Mouse (Mus musculus) ovary, postnatal 10 days (tissue): ENCODE data around the gene Plcb2.

Experiments
- DNase-seq: peaks from one replicate; pipeline ENCODE4 v3.0.0; 2022; ENCODE audit warnings: low spot score

Gene Plcb2

DNA sequence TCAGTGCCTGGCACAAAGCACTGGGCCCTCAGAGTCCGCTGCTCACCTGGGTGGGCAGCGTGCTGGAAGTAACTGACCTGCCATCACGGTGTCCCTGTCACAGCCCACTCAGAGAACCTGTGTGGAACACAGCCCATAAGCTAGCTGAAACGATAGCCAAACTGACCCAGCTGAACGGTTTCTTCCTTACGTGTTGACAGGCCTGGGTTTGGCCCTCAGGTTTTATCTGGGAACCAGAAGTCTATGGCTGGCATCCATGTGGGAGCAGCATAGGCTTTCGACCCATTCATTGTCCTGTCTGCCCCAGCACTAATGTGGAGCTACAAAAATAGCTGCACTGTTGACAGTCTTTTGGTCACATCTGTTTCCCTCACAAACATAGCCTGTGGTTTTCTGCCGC, 22.2 kb upstream of the Plcb2 start:
- DNase-seq = no peak

DNA sequence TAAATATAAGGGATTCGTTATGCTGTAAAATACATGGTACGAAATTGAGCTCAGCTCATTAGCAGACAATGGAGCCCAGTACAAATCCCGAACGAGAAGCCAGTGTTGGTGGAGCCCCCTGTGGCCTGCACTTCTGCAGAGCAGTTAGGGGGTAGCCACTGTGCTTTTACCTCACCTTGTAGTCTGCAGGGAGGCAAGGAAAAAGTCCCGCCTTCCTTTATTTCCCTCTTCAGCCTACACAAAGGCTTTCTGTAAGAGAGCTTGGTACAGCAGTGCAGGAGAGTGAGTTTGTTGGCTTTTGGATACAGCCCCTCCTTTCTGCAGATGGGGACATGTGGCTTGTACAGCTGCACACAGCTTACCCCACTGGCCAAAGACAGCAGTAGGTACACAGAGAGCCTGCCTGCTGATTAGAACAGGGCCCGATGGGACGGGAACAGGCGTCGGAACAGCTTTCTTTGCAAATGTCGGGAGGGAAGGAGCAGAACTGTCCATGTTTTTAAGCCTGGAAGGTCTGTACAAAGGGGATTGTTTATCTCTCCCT, 21.2 kb upstream of the Plcb2 start:
- DNase-seq = no peak

DNA sequence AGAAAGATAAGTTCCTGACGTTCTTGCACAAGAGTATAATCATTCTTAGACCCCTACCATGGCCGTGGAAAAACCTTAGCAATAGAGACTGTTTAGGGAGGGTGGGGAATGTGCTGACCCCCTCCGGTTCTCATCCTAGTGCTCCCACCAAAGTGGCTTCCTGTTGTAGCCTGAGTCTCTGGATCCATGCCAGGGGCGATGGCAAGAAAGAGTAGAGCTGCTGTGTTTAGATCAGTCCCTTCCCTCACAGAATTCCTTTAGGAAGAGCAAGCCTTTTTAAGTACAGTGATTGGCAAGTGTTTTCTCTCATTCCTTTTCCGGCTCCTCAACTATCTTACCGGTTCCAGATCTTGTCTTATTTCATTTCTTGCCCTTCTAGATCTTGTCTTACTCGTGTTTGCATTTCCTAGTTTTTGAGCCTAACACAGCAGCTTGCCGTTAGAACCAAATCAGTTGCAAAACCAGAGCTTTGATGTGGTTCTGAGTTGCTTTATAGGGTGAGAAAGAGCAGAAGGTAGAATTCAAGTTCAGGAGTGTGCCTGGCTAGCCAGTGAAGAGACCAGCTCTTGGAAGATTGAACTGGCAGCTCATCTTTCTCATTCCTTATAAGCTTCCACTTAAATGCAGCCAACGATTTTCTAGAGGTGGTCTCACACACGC, 19.2 kb upstream of the Plcb2 start:
- no peak for DNase-seq

DNA sequence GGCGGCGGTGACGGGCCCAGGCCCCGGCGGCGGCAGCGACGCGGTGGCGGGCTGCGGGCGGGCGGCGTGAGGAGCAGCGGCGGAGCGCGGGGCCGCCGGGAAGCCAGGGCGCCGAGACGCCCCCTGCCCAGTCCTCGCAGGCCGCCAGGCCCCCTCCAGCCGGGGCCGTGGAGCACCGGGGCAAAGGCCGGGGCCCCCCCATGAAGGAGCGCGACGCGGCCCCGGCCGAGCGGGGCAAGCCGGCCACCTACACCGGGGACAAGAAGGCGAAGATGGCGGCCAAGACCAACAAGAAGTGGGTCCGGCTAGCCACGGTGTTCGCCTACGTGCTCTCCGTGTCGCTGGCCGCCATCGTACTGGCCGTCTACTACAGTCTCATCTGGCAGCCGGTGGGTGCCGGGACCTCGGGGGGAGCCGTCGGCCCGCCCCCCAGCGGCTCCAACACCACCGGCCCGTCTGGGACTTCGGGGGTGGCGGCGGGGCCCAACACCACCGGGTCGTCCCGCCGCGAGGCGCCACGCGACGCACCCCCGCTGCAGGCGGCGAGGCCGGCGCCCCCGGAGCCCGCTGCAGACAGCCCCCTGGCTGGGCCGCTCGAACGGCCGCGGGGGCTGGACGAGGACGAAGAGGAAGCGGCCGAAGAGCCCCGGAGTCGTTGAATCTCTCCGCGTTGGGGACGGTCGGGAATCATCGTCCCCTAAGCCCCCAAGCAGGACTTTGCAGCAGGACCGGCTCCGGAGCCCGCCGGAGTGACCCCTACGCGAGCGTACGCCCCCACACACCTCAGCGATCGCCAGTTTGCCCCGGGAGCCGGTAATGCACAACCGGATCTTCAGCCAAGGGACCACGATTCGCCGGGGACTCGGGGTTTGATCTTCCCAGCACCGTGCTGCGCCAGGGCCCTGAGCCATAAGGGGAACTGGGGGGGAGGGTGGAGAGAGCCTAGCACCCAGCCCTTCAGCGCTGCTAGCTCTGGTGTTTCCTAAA, 18.0 kb upstream of the Plcb2 start:
- no peak for DNase-seq

DNA sequence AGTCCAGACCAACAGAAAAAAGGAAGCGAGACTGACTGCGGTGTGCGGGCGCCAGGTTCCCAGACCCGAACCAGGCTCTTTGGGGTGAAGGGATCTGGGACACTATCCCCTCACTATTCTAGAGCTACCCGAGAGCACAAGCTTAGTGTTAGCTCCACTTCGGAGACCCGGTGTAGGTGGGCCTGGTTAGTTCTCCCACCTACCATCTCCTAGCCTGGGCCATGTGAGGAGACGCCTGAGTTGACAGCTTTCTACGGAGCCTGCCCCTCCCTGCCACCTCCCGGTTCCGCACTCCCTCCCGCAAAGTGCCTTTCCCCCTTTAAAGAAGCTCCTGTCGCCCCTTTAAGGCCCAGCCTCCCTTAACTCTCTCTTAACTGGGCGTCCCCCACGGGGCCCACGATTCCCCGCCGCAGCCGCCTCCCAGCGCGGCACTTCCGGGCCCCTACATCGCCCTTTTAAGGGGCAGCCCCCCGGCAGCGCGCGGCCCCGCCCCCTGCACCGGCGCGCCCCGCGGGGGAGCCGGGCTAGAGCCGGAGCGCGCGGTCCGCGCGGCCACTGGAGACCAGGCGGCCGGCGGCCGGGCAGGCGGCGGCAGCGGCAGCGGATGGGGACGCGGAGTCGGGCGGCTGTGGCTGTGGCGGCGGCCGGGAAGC, 17.1 kb upstream of the Plcb2 start, which contains the start of gene Inafm2:
Gene Inafm2, plus strand, starts transcription at position 527 of the 653 bp plus-strand sequence.
- DNase-seq = peak; percentile 66

- DNase-seq = no peak
These were observed 16.4 kb upstream of the Plcb2 start for GRCm38 (mm10) chr2:118744621-118745020.

DNA sequence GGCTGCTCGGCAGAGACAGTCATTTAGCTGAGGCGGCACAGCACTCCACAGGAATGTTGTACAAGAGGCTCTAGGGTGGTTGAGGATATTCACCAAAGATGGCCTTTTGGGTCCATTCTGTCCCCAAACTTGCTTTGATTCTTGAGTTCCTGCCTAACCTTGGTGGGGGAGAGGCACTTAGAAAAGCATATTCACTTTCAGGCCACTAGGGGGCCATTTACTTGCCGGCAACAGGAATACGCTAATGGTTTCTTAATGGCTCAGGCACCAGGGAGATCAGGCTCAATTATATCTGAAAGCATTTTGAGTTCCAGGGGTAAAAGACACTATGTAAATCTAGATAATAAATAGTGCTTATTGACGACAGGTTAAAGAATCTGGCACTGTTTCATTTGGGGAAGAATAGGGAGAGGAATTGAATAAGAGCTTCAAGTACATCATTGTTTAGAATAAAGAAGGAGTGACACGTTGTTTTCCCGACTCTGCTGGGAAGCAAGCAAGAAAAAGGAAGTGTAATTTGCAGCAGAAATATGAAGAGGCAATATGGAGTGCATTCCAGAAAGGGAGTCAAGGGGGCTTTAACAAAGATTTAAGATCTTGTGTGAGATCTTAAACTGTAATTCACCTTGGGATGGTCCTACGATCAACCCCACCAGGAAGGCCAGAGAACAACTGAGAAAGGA, 15.2 kb upstream of the Plcb2 start:
- DNase-seq = no peak

DNA sequence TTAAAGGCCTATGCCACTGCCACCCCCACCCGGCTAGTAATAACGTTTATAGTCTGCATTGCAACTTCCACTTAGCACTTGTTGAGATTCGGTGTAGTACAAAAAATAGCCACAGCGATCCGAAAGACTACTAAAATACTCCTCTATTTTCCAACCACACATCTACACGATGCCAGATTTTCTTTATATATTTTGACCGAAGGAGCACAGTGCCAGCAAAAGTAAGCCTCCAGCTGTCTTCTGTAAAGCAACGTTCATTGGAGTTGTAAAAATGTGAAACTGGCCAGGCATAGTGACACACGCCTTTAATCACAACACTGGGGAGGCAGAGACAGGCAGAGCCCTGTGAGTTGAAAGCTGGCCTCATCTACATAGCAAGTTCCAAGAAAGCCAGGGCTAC, 12.9 kb upstream of the Plcb2 start:
- no peak for DNase-seq

GRCm38 (mm10) chr2:118740341-118740740, 12.1 kb upstream of the Plcb2 start:
- no peak for DNase-seq

- no peak for DNase-seq
These were observed 5.1 kb upstream of the Plcb2 start for GRCm38 (mm10) chr2:118733341-118733740.

GRCm38 (mm10) chr2:118731981-118732380, 3.7 kb upstream of the Plcb2 start:
- no peak for DNase-seq

DNA sequence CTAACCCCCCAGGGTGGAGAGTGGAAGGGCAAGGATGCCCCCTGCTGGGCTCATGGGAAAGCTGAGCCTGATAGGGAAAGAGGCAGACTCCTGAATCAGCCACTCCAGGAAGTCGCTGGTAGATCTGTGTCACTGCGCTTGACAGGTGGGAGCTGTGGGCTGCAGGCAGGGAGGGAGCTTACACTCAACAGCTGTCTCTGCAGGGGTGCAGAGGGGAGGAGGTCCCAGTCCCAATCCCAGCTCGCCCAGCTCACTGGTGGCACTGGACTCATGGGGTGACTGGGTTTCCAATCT, 2.3 kb upstream of the Plcb2 start:
- DNase-seq = peak; percentile 40

DNA sequence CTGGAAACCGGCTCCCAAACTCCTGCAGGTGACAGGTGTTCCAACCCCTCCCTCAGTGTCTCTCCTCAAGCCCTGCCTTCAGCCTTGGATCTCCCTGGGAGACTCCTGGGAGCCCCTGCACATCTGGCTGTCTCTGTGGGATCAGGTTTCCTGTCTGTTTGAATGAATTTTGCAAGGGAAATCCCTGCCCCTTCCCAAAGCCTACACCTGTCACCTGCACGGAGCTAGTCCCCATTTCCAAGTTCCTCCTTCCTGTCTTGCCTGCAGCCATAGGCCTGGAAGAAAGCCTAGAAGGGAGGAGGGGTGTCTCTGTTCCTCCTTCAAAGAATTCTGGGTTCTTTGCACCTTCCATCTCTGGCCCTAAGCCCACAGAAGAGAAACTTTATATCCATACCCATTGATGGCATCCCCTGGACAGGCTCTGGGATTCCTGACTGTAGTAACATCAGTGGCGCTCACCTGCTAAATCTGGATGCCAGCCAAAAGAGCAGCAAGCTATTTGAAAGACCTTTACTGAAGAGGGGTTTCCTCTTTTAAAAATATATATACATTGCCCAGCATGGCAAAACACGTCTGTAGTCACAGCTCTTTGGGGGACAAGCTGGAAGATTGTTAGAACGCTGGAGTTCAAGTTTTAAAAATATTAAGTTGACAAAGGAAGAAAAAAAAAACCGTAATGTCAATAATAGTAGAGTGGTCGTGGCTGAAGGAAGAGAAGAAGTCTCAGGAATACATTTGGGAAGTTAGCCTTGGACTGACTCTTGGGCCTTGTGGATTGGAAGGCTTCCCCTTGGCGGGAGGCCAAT, 1.8 kb upstream of the Plcb2 start:
- no peak for DNase-seq

GRCm38 (mm10) chr2:118729194-118729593, 956 bp upstream of the Plcb2 start:
- no peak for DNase-seq

GRCm38 (mm10) chr2:118727911-118728310, 327 bp downstream of the Plcb2 start:
- no peak for DNase-seq

- no peak for DNase-seq
These were observed 1.4 kb downstream of the Plcb2 start for GRCm38 (mm10) chr2:118726873-118727272.

DNA sequence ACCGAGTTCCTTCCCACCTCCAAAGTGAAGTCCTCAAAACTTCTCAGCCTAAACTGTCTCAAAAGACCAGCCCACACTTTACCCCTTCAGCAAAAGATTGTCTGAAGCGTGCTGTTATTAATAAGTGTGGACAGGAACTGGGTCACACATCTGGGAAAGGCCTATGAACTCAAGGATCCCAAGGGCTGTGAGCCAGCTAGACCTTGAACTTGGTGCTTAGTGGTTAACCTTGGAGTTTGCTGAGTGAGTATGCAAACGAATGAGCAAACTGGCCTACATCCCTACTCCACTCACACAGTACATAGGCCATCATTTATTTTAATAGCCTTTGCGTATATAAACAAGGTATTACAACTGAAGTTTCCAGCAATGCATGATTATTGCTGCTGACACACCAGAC, 2.7 kb downstream of the Plcb2 start:
- DNase-seq = no peak

DNA sequence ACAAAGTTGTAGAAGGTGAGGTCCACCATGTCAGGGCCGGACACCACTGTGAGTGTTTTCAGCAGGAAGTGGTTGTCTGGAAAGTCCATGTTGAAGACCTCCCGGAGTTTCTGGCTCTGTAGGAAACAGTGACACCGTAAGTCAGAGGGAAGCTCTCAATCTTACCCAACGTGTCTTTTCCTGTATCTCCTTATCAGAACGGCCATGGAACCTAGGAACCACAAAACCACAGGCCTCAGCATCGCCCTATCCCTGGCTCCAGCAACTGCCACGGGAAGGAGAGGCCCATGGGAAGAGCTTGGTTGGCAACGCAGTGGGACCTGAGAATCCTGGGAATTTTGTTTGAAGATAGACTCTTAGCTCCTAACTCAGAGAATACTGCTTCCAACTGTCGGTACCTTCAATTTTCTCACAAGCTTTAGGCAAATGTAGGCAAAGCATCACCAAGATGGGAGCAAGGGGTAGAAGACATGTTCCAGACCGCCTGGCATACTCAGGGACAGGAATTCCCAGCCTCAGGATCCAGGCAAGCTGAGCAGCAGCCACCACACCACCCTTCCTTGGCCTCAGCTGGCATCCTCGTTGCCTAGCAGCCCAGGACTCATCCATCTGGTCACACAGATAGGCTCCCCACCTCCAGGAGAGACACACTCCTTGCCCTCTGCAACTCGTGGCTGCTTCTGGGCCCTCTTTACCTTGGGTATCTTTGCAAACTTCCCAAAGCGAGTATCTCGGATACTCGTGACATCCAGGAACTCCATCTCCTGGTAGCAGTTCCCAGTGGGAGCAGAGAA, 4.3 kb downstream of the Plcb2 start:
- DNase-seq = no peak

DNA sequence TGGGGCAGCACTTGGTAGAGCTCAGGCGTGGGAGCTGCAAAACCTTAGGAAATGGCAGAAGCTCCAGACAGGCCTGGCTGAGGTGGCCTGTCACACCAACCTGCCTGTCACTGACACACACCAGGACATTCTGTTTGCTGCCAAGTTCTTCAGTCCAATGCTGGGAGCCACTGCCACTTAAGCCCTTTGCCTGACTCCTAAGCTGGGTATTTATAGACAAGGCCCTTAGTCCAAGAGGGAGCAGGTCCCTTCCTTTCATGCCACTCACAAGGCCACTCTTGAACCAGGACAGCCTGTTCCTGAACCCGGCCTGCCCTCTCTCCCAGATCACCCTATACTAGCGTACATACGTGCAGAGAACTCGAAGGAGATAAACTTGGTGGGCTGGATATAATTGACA, 11.6 kb downstream of the Plcb2 start:
- no peak for DNase-seq

GRCm38 (mm10) chr2:118714230-118714629, 14.0 kb downstream of the Plcb2 start:
- no peak for DNase-seq
